In the genomic region with DNA sequence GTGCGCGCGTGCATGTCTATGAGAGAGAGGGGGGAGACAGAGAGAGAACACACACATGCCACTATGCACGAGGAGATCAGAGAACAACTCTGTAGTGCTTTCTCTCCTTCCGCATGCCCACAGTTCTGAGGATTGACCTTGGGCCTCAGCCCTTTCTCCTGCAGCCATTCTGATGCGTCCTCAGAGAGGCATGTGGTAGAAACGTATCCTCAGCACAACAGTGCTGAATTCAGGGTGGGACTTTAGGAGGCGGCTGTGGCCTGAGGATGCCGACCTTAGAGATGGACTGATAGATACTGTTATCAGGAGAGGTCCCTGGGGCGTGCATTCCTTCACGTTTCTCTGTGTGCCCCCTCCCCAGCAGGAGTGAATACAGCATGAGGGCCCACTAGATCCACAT, we compare ENCODE assay signal across 25 mouse cellular contexts.
"Had no signal": no experiment of that assay in that cellular context is flagged by ENCODE, and none has a peak within 500 bp of the region (broad histone marks: within the 10 kb centered on the region; RNA-seq: fewer than 3 reads in every experiment).

No protein-coding gene starts in this region.

- H3K9ac ChIP-seq: heart, embryonic 13.5 days; heart, embryonic 15.5 days; hindbrain, embryonic 13.5 days; hindbrain, embryonic 15.5 days; limb, embryonic 12.5 days; liver, embryonic 12.5 days; liver, embryonic 14.5 days had no signal

- H3K4me2 ChIP-seq: heart, embryonic 11.5 days; heart, embryonic 13.5 days; heart, embryonic 15.5 days; hindbrain, embryonic 13.5 days; hindbrain, embryonic 15.5 days; limb, embryonic 12.5 days; liver, embryonic 12.5 days had no signal

- H3K4me1 ChIP-seq: heart, embryonic 13.5 days; heart, embryonic 15.5 days; hindbrain, embryonic 13.5 days; hindbrain, embryonic 15.5 days; limb, embryonic 10.5 days; limb, embryonic 12.5 days; liver, embryonic 12.5 days had no signal

- H3K9me3 ChIP-seq: heart, embryonic 13.5 days; heart, embryonic 15.5 days; hindbrain, embryonic 13.5 days; hindbrain, embryonic 15.5 days; limb, embryonic 10.5 days; liver, embryonic 12.5 days had no signal

- ATAC-seq: hindbrain, postnatal 0 days; intestine, postnatal 0 days; liver, embryonic 12.5 days had no signal

- H3K27ac ChIP-seq: gastrocnemius, adult 2 months; heart, adult 2 months; heart, embryonic 13.5 days; heart, embryonic 15.5 days; hindbrain, embryonic 10.5 days; hindbrain, embryonic 13.5 days; hindbrain, embryonic 15.5 days; hindbrain, postnatal 0 days; layer of hippocampus, adult 2 months; left cerebral cortex, adult 2 months; limb, embryonic 10.5 days; limb, embryonic 12.5 days; liver, embryonic 12.5 days; liver, embryonic 14.5 days had no signal

- DNase-seq: gastrocnemius, adult 2 months; gastrocnemius, postnatal 10 days; gastrocnemius, postnatal 25 days; heart, adult 2 months; heart, postnatal 14 days; heart, postnatal 4 days; kidney, adult 18-20 months; kidney, adult 8-10 months; kidney, postnatal 10 days; kidney, postnatal 25 days; kidney, postnatal 4 days had no signal

- H3K4me3 ChIP-seq: gastrocnemius, adult 2 months; heart, adult 2 months; heart, embryonic 13.5 days; heart, embryonic 15.5 days; hindbrain, embryonic 10.5 days; hindbrain, embryonic 13.5 days; hindbrain, embryonic 15.5 days; layer of hippocampus, adult 2 months; left cerebral cortex, adult 2 months; limb, embryonic 10.5 days; limb, embryonic 12.5 days; liver, embryonic 12.5 days had no signal

- H3K27me3 ChIP-seq: heart, embryonic 13.5 days; heart, embryonic 15.5 days; hindbrain, embryonic 13.5 days; hindbrain, embryonic 15.5 days; limb, embryonic 12.5 days; liver, embryonic 12.5 days had no signal

- H3K36me3 ChIP-seq: hindbrain, embryonic 15.5 days; limb, embryonic 10.5 days; limb, embryonic 12.5 days; liver, embryonic 12.5 days had no signal
